Mouse (Mus musculus): Measurements from ENCODE around the gene Vmn1r175. TPM values are rescaled to one million over a fixed set of nuclear protein-coding genes. Genes with fewer than 3 reads are reported as not detected.
"Not testable (repeated sequence)": the region's sequence is repeated elsewhere in the genome, so short reads cannot be mapped to it uniquely, and the experiment has no call there.

Gene Vmn1r175
- polyA plus RNA-seq (2015; fragmentation: Nextera tagmentation; extraction: Ambion mirVana): not detected in 2 replicates

DNA sequence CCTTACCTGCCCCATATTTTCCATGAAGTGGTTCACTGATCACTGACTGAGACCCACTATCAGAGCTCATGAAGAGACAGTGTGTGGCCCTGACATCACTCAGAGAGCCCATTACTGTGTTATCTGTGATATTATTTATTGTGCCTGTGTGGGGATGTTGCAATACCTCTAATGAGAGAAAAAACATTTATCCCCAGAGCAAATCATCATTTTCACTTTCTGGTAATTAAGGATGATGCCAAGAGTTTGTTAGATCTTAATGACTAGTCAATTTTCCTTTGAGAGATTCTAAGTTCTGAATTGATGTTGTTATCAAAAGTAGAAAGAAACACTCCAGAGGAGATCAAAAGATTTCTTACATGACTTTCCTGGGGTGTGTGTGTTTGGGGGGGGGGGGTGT lies at the start of gene Vmn1r175:
Gene Vmn1r175, minus strand, starts transcription at position 101 of the 400 bp plus-strand sequence.
- H3K9me3 ChIP-seq (ENCODE audit: control insufficient read depth, low read length); H3K4me1 ChIP-seq (ENCODE audit: control insufficient read depth, insufficient read depth, low read length); H3K27ac ChIP-seq (ENCODE audit: low read length); H3K27me3 ChIP-seq (replicated peaks; ENCODE audit: control insufficient read depth, insufficient read depth, low read length); ATAC-seq; H3K4me2 ChIP-seq (ENCODE audit: low read depth, low read length); H3K4me3 ChIP-seq (ENCODE audit: low read length); H3K36me3 ChIP-seq (ENCODE audit: control insufficient read depth, insufficient read depth, low read length); H3K9ac ChIP-seq (ENCODE audit: low read depth, low read length): not testable (repeated sequence)

DNA sequence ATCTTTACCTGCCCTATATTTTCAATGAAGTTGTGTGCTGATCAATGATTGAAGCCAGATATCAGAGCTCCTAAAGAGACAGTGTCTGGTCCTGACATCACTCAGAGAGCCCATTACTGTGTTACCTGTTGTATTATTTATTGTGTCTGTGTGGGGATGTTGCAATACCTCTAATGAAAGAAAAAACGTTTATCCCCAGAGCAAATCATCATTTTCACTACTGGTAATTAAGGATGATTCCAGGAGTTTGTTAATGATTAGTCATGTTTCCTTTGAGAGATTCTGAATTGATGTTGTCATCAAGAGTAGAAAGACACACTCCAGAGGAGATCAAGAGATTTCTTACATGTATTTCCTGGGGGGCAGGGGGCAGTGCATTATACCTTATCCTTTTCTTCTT lies 26.8 kb upstream of the Vmn1r175 start, which contains the start of gene Vmn1r176:
Gene Vmn1r176, minus strand, starts transcription at position 101 of the 400 bp plus-strand sequence.
- not testable (repeated sequence) for H3K4me1 ChIP-seq (ENCODE audit: control insufficient read depth, insufficient read depth, low read length); H3K9me3 ChIP-seq (ENCODE audit: control insufficient read depth, low read length); H3K9ac ChIP-seq (ENCODE audit: low read depth, low read length); ATAC-seq; H3K27ac ChIP-seq (ENCODE audit: low read length); H3K27me3 ChIP-seq (replicated peaks; ENCODE audit: control insufficient read depth, insufficient read depth, low read length); H3K4me3 ChIP-seq (ENCODE audit: low read length); H3K4me2 ChIP-seq (ENCODE audit: low read depth, low read length); H3K36me3 ChIP-seq (ENCODE audit: control insufficient read depth, insufficient read depth, low read length)
- no CpG with 5 or more reads among the region's 1 CpGs for WGBS

DNA sequence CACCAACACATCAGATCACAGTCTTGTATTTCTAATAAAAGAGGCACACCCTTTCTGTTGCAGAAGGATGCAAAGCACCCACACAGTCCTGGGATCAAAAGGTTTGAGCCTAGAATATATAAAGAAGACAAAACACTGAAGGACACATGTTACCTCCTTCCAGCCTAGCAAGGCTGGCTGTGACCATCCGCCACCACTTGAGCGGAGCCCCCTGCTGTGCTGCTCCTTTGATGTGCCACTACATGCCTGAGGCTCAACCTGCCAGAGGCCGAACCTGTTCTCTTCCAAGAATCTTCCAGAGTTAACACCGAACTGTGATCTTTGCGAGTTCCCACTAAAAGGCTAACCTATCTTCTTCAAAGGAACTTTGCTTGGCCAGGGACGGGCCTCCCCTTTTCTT lies 25.9 kb downstream of the Vmn1r175 start:
- Histone ChIP-seq H3K4me3 (ENCODE audit: low read length) (no peak overlapping the region), H3K36me3 (ENCODE audit: control insufficient read depth, insufficient read depth, low read length) (no peaks in the 10 kb centered on the region), H3K27ac (ENCODE audit: low read length) (no peak overlapping the region), H3K4me2 (ENCODE audit: low read depth, low read length) (no peak overlapping the region), H3K27me3 (replicated peaks; ENCODE audit: control insufficient read depth, insufficient read depth, low read length) (no peaks in the 10 kb centered on the region), H3K4me1 (ENCODE audit: control insufficient read depth, insufficient read depth, low read length) (no peaks in the 10 kb centered on the region), H3K9me3 (ENCODE audit: control insufficient read depth, low read length) (no peaks in the 10 kb centered on the region; the same call in 1 of the 2 replicates), H3K9ac (ENCODE audit: low read depth, low read length) (no peak overlapping the region)
- no peak for ATAC-seq
- 75% methylated on average over 6 of the region's 6 CpGs for WGBS

Other genes with a start within 250 kb of the Vmn1r175 start
- not detected in 2 replicates for gene Vmn1r169, start 235.1 kb downstream of the Vmn1r175 start, polyA plus RNA-seq (2015; fragmentation: Nextera tagmentation; extraction: Ambion mirVana)
- not detected in 2 replicates for gene Vmn1r170, start 204.5 kb downstream of the Vmn1r175 start, polyA plus RNA-seq (2015; fragmentation: Nextera tagmentation; extraction: Ambion mirVana)
- gene Vmn1r171, start 179.9 kb downstream of the Vmn1r175 start, polyA plus RNA-seq (2015; fragmentation: Nextera tagmentation; extraction: Ambion mirVana): not detected in 2 replicates
- gene Vmn1r172, start 152.3 kb downstream of the Vmn1r175 start, polyA plus RNA-seq (2015; fragmentation: Nextera tagmentation; extraction: Ambion mirVana): not detected in 2 replicates
- gene Vmn1r173, start 109.9 kb downstream of the Vmn1r175 start, polyA plus RNA-seq (2015; fragmentation: Nextera tagmentation; extraction: Ambion mirVana): not detected in 2 replicates
- not detected in 2 replicates for gene Vmn1r174, start 58.4 kb downstream of the Vmn1r175 start, polyA plus RNA-seq (2015; fragmentation: Nextera tagmentation; extraction: Ambion mirVana)
- not detected in 2 replicates for gene Vmn1r176, start 26.7 kb upstream of the Vmn1r175 start, polyA plus RNA-seq (2015; fragmentation: Nextera tagmentation; extraction: Ambion mirVana)
- not detected in 2 replicates for gene Vmn1r177, start 55.8 kb upstream of the Vmn1r175 start, polyA plus RNA-seq (2015; fragmentation: Nextera tagmentation; extraction: Ambion mirVana)
- gene Vmn1r178, start 81.4 kb upstream of the Vmn1r175 start, polyA plus RNA-seq (2015; fragmentation: Nextera tagmentation; extraction: Ambion mirVana): not detected in 2 replicates
- gene Vmn1r179, start 116.3 kb upstream of the Vmn1r175 start, polyA plus RNA-seq (2015; fragmentation: Nextera tagmentation; extraction: Ambion mirVana): not detected in 2 replicates
- not detected in 2 replicates for gene Vmn1r180, start 140.0 kb upstream of the Vmn1r175 start, polyA plus RNA-seq (2015; fragmentation: Nextera tagmentation; extraction: Ambion mirVana)
- gene Vmn1r181, start 164.0 kb upstream of the Vmn1r175 start, polyA plus RNA-seq (2015; fragmentation: Nextera tagmentation; extraction: Ambion mirVana): not detected in 2 replicates
- gene V1rd19, start 191.0 kb upstream of the Vmn1r175 start, polyA plus RNA-seq (2015; fragmentation: Nextera tagmentation; extraction: Ambion mirVana): not detected in 2 replicates
- not detected in 2 replicates for gene Vmn1r183, start 242.6 kb upstream of the Vmn1r175 start, polyA plus RNA-seq (2015; fragmentation: Nextera tagmentation; extraction: Ambion mirVana)

All from intestine, embryonic 16.5 days (tissue).